Mouse (Mus musculus) cerebellum, adult 11-12 months (tissue): Measurements from ENCODE around the gene Olfr485.
"Not testable (repeated sequence)": the region's sequence is repeated elsewhere in the genome, so short reads cannot be mapped to it uniquely, and the experiment has no call there.

Source experiments
- DNase-seq: peaks from one replicate; pipeline ENCODE4 v3.0.0; 2022

Gene Olfr485

DNA sequence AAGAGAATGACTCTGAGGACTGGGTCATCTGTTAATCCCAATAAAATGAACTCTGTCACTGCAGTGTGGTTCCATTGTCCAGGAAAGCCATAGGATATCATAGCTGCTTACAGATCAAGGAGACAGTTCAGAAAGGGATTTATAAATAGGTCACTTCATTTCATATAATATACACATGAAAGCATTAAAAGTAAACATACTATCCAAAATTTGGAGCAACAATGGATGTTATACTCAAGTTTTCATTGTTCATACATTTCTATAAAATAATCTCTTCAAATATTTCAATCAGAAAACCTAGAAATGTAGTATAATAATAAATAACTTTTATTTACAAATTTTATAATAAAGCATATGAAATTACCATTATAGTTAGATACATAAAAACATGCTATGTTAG, at the start of gene Olfr485:
Olfr485 (minus strand) TSS at position 101 of the 400 bp plus-strand sequence.
- no peak for DNase-seq

DNA sequence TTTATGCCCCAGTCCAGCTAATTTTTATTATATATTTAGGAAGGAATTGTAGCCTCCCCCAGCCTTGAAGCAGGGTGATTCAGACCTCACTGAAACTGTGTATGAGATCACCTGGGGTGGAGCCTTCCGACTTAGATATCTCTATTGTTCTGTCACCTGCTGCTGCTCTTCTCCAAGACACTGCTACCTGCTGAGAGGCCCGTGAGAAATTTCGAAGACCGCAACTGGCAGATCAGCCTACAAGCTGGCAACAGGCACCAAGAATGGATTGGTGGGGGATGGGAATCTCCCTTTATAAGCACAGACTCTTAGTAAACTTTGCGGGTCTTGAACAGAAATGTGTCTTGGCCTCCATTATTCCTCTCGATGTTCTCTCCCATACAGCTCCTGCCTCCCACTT, 37.3 kb upstream of the Olfr485 start:
- DNase-seq = no peak

DNA sequence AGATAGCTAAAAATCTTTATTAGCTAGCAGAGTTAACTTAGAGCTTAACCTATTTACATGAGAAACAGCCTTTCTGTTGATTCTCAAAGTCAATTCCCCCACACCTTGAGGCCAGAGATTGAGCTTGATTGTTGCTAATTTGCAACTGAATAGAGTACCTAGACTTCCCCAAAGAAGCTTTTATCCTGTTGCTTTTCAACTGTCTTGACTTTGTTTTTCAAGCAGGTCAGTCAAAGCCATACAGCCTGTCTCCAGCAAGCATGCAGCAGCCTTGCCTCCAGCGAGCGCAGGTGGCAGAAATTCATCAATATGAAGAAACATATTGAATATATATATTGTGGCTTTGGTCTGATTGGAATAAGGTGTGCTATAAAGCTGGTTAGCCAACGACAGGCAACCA, 36.7 kb upstream of the Olfr485 start:
- DNase-seq = not testable (repeated sequence)

DNA sequence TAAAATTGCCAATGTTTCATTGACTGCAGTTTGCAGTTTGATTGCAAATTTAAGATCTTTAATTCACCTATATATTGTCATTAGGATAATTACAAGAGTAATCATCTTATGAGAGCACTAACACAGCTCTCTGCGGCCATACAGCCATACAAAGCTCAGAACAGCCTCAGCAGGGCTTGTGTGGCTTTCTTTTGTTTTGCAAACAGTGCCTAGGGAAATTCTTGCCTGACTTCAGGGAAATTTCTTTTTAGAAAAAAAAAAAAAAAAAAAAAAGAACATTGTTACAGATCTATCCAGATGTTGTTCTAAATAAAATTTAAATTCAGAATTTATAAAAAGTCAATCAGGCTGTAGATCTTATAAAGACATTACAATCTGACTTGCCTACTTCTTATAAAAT, 33.0 kb upstream of the Olfr485 start:
- not testable (repeated sequence) for DNase-seq

DNA sequence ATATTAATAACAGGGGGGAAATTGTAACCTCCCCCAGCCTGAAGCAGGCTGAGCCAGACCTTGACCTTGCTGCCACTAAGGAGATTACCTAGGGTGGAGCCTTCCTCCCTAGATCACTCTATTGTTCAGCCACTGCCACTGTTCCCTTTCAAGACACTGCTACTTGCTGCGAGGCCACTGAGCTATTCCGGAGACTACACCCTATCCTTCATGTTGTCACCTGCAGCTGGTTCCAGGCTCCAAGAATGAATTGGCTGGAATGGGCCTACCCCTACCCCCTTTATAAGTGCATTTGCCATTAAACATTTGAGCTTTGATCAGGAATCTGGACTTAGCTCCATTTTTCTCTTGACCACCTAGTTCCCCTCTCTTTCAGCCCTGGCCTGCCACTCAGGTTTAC, 31.5 kb upstream of the Olfr485 start:
- DNase-seq = not testable (repeated sequence)

DNA sequence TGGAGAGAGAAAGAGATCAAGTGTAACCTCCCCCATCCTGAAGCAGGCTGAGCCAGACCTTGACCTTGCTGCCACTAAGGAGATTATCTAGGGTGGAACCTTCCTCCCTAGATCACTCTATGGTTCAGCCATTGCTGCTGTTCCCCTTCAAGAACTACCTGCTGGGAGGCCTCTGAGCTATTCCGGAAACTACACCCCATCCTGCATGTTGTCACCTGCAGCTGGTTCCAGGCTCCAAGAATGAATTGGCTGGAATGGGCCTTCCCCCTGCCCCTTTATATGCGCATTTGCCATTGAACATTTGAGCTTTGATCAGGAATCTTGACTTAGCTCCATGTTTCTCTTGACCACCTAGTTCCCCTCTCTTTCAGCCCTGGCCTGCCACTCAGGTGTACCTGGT, 25.6 kb upstream of the Olfr485 start:
- not testable (repeated sequence) for DNase-seq

DNA sequence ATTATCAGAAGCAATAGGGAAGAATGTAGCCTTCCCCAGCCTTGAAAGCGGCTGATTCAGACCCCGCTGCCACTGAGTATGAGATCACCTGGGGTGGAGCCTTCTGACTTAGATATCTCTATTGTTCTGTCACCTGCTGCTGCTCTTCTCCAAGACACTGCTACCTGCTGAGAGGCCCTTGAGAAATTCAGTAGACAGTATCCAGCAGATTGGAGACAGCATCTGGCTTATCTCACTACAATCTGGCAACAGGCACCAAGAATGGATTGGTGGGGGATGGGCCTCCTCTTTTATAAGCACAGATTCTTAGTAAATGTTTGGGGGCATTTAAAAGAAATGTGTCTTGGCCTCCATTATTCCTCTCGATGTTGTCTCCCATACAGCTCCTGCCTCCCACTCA, 24.7 kb upstream of the Olfr485 start:
- not testable (repeated sequence) for DNase-seq

DNA sequence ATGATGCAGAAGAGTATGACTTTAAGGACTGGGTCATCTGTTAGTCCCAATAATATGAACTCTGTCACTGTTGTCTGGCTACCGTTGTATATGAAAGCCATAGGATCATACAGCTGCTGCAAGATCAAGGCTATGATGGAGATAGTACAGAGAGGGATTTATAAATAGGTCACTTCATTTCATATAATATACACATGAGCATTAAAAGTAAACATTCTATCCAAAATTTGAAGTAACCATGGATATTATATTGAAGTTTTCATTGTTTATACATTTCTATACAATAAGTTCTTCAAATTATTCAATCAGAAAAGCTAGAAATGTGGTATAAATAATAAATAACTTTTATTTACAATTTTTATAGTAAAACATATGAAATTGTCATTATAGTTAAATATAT, 13.0 kb upstream of the Olfr485 start, which contains the start of gene Olfr486:
Olfr486 (minus strand) TSS at position 101 of the 400 bp plus-strand sequence.
- DNase-seq = not testable (repeated sequence)

DNA sequence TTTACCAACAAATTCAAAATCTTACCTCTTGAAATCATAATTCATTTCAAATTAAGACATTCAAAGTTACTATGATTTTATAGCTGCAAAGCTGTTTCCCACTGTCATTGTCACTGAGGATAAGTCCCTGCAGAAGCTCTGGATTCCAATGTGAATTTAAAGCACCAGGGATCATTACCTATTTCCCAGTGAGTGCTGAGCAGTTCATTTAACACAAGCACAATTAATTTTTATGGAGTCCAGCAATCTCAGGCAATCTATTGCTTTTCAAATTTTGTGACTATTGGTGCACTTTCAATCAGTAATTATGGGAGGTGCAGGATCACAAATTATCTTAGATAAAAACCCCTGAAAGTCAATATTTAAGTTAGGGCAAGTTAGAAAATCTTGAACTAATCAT, 32.3 kb downstream of the Olfr485 start, which contains the start of gene Olfr484:
Olfr484 (minus strand) TSS at position 101 of the 400 bp plus-strand sequence.
- no peak for DNase-seq

DNA sequence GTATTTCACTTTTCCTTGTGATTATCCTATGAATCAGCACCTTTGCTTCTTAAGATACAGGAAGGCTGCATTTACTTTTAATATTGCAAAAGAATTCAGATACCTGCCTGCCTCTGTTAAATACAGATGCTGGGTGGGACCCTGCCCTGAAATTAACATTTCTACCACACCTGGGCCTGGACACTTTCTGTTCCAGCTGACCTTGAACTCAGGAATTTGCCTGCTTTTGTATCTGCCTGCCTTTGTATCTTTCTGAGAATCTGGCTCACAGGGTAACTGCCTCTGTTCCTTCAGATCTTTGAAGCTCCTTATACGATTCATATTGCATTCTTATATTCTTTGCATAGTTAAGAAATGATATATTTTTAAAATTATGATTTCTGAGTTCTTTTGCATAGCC, 38.3 kb downstream of the Olfr485 start:
- DNase-seq = no peak

DNA sequence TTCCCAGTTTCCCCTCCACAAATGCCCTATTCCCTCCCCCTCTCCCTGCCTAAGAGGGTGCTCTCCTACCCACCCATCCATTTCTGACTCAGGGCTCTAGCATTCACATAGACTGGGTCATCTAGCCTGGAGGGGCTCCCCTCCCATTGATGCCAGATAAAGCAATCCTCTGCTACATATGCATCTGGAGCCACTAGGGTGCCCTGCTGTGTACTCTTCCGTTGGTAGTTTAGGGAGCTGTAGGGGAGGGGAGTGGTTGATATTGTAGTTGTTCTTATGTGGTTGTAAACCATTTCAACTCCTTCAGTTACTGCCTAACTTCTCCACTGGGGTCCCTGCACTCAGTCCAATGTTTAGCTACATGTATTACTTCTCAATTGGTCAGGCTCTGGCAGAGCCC, 39.0 kb downstream of the Olfr485 start:
- no peak for DNase-seq
